Mouse (Mus musculus): Measurements from ENCODE around the gene Grik1. TPM values are rescaled to one million over a fixed set of nuclear protein-coding genes. Genes with fewer than 3 reads are reported as not detected.

The Grik1 gene
- 1.1 TPM for polyA plus RNA-seq (2014; fragmentation: Illumina TruSeq; extraction: RNeasy Lipid Tissue Mini Kit (QIAGEN cat#74804); ENCODE audit: low read depth, low replicate concordance)

DNA sequence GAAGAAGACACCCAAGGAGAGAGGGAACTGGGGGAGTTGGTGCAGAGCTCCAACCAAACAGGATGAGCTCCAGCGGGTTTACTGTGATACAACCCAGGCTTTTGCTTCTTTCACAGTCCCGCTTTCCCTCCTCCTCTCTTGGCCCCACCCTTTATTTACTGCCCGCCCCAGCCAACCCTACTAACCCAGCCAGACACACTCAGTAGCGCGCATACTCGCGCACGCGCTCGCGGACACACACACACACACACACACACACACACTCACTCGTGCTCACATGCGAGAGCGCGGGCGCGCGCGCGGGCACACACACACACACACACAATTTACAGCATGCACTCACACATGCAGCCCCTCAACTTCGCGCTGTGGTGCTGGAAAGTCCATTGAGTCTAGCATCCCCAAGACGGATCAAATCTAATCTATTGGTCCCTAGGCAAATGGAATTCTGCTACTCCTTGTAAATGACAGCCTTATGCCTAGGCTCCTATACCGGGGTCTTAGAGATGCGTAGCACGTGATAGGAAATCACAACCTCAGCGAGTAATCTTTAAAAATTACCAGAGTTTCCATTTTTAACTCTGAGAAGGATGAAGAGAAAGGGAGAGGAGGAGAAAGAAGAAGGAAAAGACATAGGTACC lies at the start of gene Grik1:
Gene Grik1 (minus strand): TSS at position 134 of the 641 bp plus-strand sequence.

Other genes with a start within 250 kb of the Grik1 start
- not detected for gene Cldn17, start 216.7 kb upstream of the Grik1 start, polyA plus RNA-seq (2014; fragmentation: Illumina TruSeq; extraction: RNeasy Lipid Tissue Mini Kit (QIAGEN cat#74804); ENCODE audit: low read depth, low replicate concordance)

All from testis, adult 10 weeks (tissue).